Mouse (Mus musculus): ENCODE results near the gene 9430007A20Rik.

9430007A20Rik gene

GRCm38 (mm10) chr4:144519522-144519921 is at the start of gene 9430007A20Rik:
Gene 9430007A20Rik (plus strand): TSS chr4:144519822.
- DNase-seq (ENCODE audit: low read depth, low spot score), result no peak

- DNase-seq (ENCODE audit: low read depth, low spot score), result no peak
Observed at GRCm38 (mm10) chr4:144493331-144493730, 26.3 kb upstream of the 9430007A20Rik start.

GRCm38 (mm10) chr4:144506518-144506917 is 13.1 kb upstream of the 9430007A20Rik start:
- peak; percentile 52 for DNase-seq (ENCODE audit: low read depth, low spot score)

GRCm38 (mm10) chr4:144544689-144545088 is 25.1 kb downstream of the 9430007A20Rik start:
- DNase-seq (ENCODE audit: low read depth, low spot score), result peak; percentile 21

- peak; percentile 31 for DNase-seq (ENCODE audit: low read depth, low spot score)
Observed at GRCm38 (mm10) chr4:144545339-144545738, 25.7 kb downstream of the 9430007A20Rik start.

DNA sequence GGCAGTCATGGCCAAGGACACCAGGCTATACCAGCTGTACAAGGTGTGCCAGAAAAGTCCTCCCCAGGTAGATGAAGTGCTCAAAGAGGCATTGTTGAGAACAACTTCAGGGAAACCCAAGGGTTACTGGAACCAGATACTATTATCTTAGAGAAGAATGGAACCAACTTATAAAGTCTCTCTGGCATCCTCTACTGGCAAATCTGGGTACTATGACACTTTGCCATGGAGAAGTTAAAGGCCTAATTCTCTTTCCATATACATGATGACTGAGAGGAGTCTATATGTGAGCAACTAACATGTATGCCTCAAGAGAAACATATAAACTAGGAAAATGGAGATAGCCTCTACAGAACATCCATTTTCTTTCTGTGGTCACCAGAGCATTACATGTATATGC is 31.5 kb downstream of the 9430007A20Rik start:
- peak; percentile 43 for DNase-seq (ENCODE audit: low read depth, low spot score)

DNA sequence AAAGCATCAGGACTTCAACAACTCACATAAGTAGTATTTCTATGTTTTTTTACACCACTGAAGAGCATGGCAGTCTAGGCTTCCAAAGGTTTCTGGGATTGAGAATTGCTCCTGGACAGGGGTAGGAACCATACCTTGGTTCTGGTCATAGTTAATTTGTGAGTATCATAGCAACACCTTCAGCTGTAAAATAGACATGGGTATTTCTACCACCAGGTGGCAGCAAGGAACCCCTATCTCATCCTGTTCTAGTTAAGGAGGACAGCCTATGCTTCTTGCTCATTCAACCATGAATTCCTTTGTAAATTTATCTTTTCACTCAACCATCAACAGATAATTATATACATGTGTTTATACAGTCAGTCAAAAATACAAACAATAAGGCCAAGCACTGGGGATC is 40.2 kb downstream of the 9430007A20Rik start:
- DNase-seq (ENCODE audit: low read depth, low spot score), result peak; percentile 64

DNA sequence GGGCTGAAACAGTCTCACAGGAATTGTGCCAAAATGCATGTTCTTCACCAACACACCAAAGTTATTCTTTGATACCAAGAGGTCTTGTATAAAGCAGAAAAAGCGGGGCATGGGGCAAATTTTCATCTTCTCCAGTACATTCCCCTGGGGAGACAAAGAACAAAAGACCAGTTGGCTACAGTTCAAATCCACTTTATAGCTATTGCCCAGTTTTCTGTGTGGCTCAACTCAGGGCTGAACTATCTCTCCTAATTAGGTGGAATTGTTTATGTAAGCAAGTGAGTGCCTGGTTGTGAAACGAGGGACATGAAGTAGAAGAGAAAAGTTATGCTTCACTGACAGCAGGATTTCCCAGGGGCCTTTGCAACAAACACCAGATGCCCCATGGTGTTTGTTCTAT is 41.6 kb downstream of the 9430007A20Rik start:
- DNase-seq (ENCODE audit: low read depth, low spot score), result no peak

- no peak for DNase-seq (ENCODE audit: low read depth, low spot score)
Observed at GRCm38 (mm10) chr4:144565034-144565433, 45.4 kb downstream of the 9430007A20Rik start, which contains the start of gene Gm13124. Gene Gm13124 (minus strand): TSS chr4:144565134.

- no peak for DNase-seq (ENCODE audit: low read depth, low spot score)
Observed at GRCm38 (mm10) chr4:144567752-144568151, 48.1 kb downstream of the 9430007A20Rik start.

Data from ZHBTc4 (cell line).